Mouse (Mus musculus) liver, postnatal 0 days (tissue): ENCODE measurements around the gene Akap7. TPM values are rescaled to one million over a fixed set of nuclear protein-coding genes. Genes with fewer than 3 reads are reported as not detected.

ENCODE experiments used
- ATAC-seq: fragments of 200-750 bp; cut with Nextera tagmentation; 2 replicates; pipeline ENCODE4 v1.8.0; 2017; ENCODE audit warnings: mild to moderate bottlenecking, moderate library complexity
- DNase-seq: peaks from one replicate; pipeline ENCODE4 v3.0.0-alpha.2; 2016
- H3K27ac ChIP-seq: fragments of 300-500 bp; sonication (generic); 2 replicates; pipeline ENCODE4 v1.5.1; 2014; ENCODE audit warnings: antibody characterized with exemption, moderate library complexity, mild to moderate bottlenecking, low read depth
- H3K27me3 ChIP-seq: fragments of 300-500 bp; sonication (generic); 2 replicates; pipeline ENCODE4 v1.6.1; 2014; ENCODE audit warnings: low read length, control low read depth, mixed read lengths; ENCODE audit not compliant: insufficient read depth
- H3K36me3 ChIP-seq: fragments of 300-500 bp; sonication (generic); replicated peaks from 2 replicates; pipeline ENCODE4 v1.6.1; 2014; ENCODE audit warnings: mild to moderate bottlenecking, control low read depth, low read length, moderate library complexity, mixed read lengths; ENCODE audit not compliant: insufficient read depth
- H3K4me1 ChIP-seq: fragments of 300-500 bp; sonication (generic); 2 replicates; pipeline ENCODE4 v1.6.1; 2014; ENCODE audit warnings: antibody characterized with exemption, mild to moderate bottlenecking, control low read depth; ENCODE audit not compliant: insufficient read depth
- H3K4me2 ChIP-seq: fragments of 300-500 bp; sonication (generic); 2 replicates; pipeline ENCODE4 v1.6.1; 2014; ENCODE audit warnings: low read depth, mild to moderate bottlenecking, low read length, moderate library complexity, mixed read lengths
- H3K4me3 ChIP-seq: fragments of 300-500 bp; sonication (generic); 2 replicates; pipeline ENCODE4 v1.5.1; 2014; ENCODE audit warnings: low read depth, low read length
- H3K9ac ChIP-seq: fragments of 300-500 bp; sonication (generic); replicated peaks from 2 replicates; pipeline ENCODE4 v1.6.1; 2014; ENCODE audit warnings: mild to moderate bottlenecking, moderate library complexity
- H3K9me3 ChIP-seq: fragments of 300-500 bp; sonication (generic); 2 replicates; pipeline ENCODE4 v1.6.1; 2016; ENCODE audit warnings: mild to moderate bottlenecking, control low read depth, low read length, mixed read lengths
- CTCF ChIP-seq: sonication (generic); IDR thresholded peaks from 2 replicates; pipeline ENCODE4 v1.5.1; 2016; ENCODE audit warnings: antibody characterized with exemption, low read depth
- EP300 ChIP-seq: IDR thresholded peaks from 2 replicates; pipeline ENCODE4 v1.6.1; 2016; ENCODE audit warnings: antibody characterized with exemption, low read depth, mild to moderate bottlenecking
- WGBS: fragments of 180-500 bp; shearing (Covaris S2); extraction: QIAGEN DNeasy Blood & Tissue Kit; methylation state at CpG from one replicate; pipeline ENCODE4 v1.1.7; 2014; ENCODE audit not compliant: insufficient replicate concordance; 5-methylcytosine and 5-hydroxymethylcytosine counted together
- polyA plus RNA-seq: library from polyadenylated mRNA; unstranded; fragments of >200 nt; fragmentation: Nextera tagmentation; extraction: Ambion mirVana; gene quantifications from 2 replicates; pipeline ENCODE4 v1.2.1, GENCODE M21; 2015

The Akap7 gene
- polyA plus RNA-seq, 1 experiment from 2014 or later: 15.9 TPM

DNA sequence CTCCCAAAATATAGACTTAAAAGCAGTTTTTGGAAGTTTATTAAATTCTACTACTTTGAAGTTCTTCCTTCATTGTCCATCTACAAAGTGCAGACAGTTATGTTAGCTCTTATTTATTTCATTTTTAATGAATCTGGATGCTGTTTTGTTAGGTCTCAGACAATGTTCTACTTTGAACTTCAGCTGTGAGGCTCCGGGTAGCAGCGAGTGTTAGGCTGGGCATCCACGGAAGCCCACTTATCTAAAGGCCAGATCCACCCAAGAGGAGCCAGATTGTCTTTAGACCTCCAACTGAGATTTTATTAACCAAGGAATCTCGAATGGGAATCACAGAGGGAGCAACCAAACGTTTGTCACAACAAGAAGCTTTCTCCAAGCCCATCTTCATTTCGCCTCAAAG, 2.5 kb downstream of the Akap7 start:
- Histone ChIP-seq H3K9ac (no peak overlapping the region), H3K27me3 (no peaks in the 10 kb centered on the region), H3K4me2 (no peak overlapping the region), H3K4me1 (no peaks in the 10 kb centered on the region), H3K36me3 (no peaks in the 10 kb centered on the region), H3K9me3 (no peaks in the 10 kb centered on the region), H3K27ac (no peak overlapping the region), H3K4me3 (no peak overlapping the region)
- 65% methylated on average over 6 of the region's 6 CpGs for WGBS
- no peak for TF ChIP-seq EP300
- no peak for TF ChIP-seq CTCF
- ATAC-seq: no peak
- no peak for DNase-seq

- DNase-seq (no peak), ATAC-seq (no peak)
- WGBS: 92% methylated on average over 2 of the region's 2 CpGs
Measured at GRCm38 (mm10) chr10:25304608-25305007, 3.1 kb downstream of the Akap7 start.

DNA sequence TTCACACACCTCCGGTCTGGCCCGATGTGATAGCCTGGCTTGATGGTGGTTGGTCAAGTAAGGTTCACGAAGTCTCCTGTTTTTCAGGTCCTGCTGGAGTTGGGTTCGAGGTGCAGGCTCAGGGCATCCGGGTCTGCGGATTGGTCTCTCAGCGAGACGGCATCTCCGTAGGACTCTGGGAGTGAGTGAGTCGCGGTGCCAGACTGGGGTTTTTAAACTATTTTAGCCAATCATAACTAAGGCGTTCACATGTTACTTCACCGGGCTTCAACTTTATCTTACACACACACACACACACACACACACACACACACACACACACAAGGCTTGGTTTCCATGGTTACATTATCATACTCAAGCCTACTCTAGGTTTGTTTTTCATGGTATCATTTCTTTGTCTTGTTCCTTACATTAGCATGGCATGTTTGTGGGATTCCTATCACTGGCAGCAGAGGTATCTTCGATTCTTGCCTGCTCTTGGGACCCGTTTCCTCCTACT, 8.6 kb downstream of the Akap7 start:
- 56% methylated on average over 15 of the region's 15 CpGs for WGBS
- Histone ChIP-seq H3K4me3 (peak overlapping the region; percentile 69), H3K27ac (peak overlapping the region; percentile 91), H3K9me3 (no peaks in the 10 kb centered on the region), H3K36me3 (no peaks in the 10 kb centered on the region), H3K4me2 (peak overlapping the region; percentile 76), H3K27me3 (no peaks in the 10 kb centered on the region), H3K4me1 (peaks cover 22% of the 10 kb centered on the region), H3K9ac (peak overlapping the region; percentile 78)
- TF ChIP-seq CTCF (no peak), EP300 (peak; percentile 72; the same call in 1 of the 2 replicates)
- ATAC-seq (peak; percentile 77), DNase-seq (peak; percentile 61)

More at GRCm38 (mm10) chr10:25304608-25305007, 3.1 kb downstream of the Akap7 start:
- H3K9me3 ChIP-seq: no peaks in the 10 kb centered on the region
- no peak overlapping the region for H3K9ac ChIP-seq
- no peak overlapping the region for H3K27ac ChIP-seq
- H3K36me3 ChIP-seq: no peaks in the 10 kb centered on the region
- H3K4me2 ChIP-seq: no peak overlapping the region
- no peak overlapping the region for H3K4me3 ChIP-seq
- TF ChIP-seq CTCF (no peak), EP300 (no peak)
- H3K27me3 ChIP-seq: no peaks in the 10 kb centered on the region
- H3K4me1 ChIP-seq: peaks cover 3% of the 10 kb centered on the region; the same call in 1 of the 2 replicates

DNA sequence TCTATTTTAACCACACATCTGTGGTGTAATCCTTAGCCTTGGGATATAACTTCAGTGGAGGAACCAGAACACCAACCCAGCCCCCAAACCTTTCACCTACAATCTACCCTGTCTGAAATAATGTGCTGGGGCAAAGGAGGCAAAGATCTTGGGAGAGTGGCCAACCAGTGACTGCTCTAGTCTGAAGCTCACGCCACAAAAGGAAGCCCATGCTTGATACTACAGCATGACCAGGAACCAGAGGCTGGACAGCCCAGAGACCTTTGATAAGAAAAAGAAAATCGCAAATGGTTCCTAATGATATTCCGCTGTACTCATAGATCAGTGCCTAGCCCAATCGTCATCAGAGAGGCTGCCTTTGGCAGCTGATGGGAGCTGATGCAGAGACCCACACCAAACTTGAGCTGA, 9.4 kb downstream of the Akap7 start:
- Histone ChIP-seq H3K4me1 (peaks cover 22% of the 10 kb centered on the region), H3K4me3 (peak overlapping the region; percentile 69), H3K9ac (peak overlapping the region; percentile 78), H3K27me3 (no peaks in the 10 kb centered on the region), H3K27ac (peak overlapping the region; percentile 91), H3K4me2 (peak overlapping the region; percentile 76), H3K9me3 (no peaks in the 10 kb centered on the region), H3K36me3 (no peaks in the 10 kb centered on the region)
- WGBS: 49% methylated on average over 4 of the region's 4 CpGs
- TF ChIP-seq CTCF: no peak
- TF ChIP-seq EP300: 0 out of 2 replicates have a peak, but pooled peaks have one; percentile 24
- ATAC-seq: peak; percentile 8; the same call in 1 of the 2 replicates
- no peak for DNase-seq

- no peaks in the 10 kb centered on the region for H3K27me3 ChIP-seq
- H3K36me3 ChIP-seq: no peaks in the 10 kb centered on the region
- H3K9ac ChIP-seq: peak overlapping the region; percentile 78
- no peak for ATAC-seq
- peak overlapping the region; percentile 76 for H3K4me2 ChIP-seq
- DNase-seq: no peak
- peak overlapping the region; percentile 69 for H3K4me3 ChIP-seq
- WGBS: 23% methylated on average over 12 of the region's 12 CpGs
- H3K4me1 ChIP-seq: peaks cover 22% of the 10 kb centered on the region
- H3K27ac ChIP-seq: peak overlapping the region; percentile 91
- TF ChIP-seq EP300: no peak
- no peak for TF ChIP-seq CTCF
- H3K9me3 ChIP-seq: no peaks in the 10 kb centered on the region
Measured at GRCm38 (mm10) chr10:25297666-25298263, 9.9 kb downstream of the Akap7 start.

DNA sequence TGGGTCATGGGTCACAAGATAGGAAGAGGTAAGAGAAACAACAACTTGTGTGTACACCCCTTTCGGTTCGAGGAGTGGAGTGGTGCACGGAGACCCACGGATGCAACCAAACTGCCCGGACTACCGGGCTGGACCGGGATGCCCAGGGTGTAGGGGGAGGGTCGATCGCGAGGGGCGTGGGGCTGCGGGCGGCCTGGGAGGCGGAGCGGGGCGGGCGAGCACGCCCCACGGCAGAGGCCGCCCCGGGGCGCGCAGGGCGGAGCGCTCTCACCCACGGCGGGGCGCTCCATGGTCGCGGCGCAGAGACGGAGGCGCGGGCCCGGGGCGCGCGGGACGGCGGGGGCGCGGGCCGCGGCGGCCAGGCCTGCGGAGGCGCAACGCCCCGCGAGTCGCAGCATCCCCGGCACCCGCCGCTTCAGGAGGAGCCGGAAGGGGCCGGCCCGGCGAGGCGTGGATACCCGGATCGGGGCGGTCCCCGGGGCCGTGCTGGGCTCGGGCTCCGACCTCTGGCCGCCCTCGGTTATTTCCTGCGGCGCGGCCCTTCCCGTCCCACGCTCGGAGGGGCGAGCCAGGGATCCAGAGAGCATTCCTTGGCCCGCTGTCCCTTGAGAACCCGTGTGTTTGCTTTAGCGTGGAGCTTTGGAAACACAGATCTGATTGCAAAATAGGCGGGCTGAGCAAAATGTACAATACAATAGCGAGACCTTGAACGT, 10.9 kb downstream of the Akap7 start:
- H3K4me3 ChIP-seq: peak overlapping the region; percentile 69
- no peaks in the 10 kb centered on the region for H3K9me3 ChIP-seq
- peak; percentile 87 for DNase-seq
- peak; percentile 85 for ATAC-seq
- H3K4me2 ChIP-seq: peak overlapping the region; percentile 76
- no peaks in the 10 kb centered on the region for H3K27me3 ChIP-seq
- TF ChIP-seq CTCF (peak; percentile 35; the same call in 1 of the 2 replicates), EP300 (peak; percentile 58; the same call in 1 of the 2 replicates)
- peak overlapping the region; percentile 78 for H3K9ac ChIP-seq
- H3K4me1 ChIP-seq: peaks cover 22% of the 10 kb centered on the region
- peak overlapping the region; percentile 91 for H3K27ac ChIP-seq
- H3K36me3 ChIP-seq: no peaks in the 10 kb centered on the region
- whole genome bisulfite sequencing: 1% methylated on average over 43 of the region's 81 CpGs
